Mouse (Mus musculus) limb, embryonic 15.5 days (tissue): ENCODE data around the gene Pygo2. TPM values are rescaled to one million over a fixed set of nuclear protein-coding genes. Genes with fewer than 3 reads are reported as not detected.
A peak's percentile ranks its signal among the peaks of the same experiment; 100 is the strongest.

Experiments used
- ATAC-seq: fragments of 200-750 bp; cut with Nextera tagmentation; 2 replicates; pipeline ENCODE4 v1.8.0; 2017; ENCODE audit warnings: low read depth, moderate TSS enrichment; ENCODE audit not compliant: insufficient number of reproducible peaks, low FRiP score, low TSS enrichment
- H3K27ac ChIP-seq: fragments of 300-500 bp; sonication (generic); 2 replicates; pipeline ENCODE4 v1.5.1; 2015; ENCODE audit warnings: moderate library complexity, mild to moderate bottlenecking, inconsistent platforms
- H3K27me3 ChIP-seq: fragments of 300-500 bp; sonication (generic); 2 replicates; pipeline ENCODE4 v1.6.1; 2015; ENCODE audit warnings: inconsistent platforms
- H3K36me3 ChIP-seq: fragments of 300-500 bp; sonication (generic); 2 replicates; pipeline ENCODE4 v1.6.1; 2015; ENCODE audit warnings: inconsistent platforms
- H3K4me1 ChIP-seq: fragments of 300-500 bp; sonication (generic); 2 replicates; pipeline ENCODE4 v1.6.1; 2015; ENCODE audit warnings: inconsistent platforms
- H3K4me2 ChIP-seq: fragments of 300-500 bp; sonication (generic); 2 replicates; pipeline ENCODE4 v1.6.1; 2015; ENCODE audit warnings: mild to moderate bottlenecking, inconsistent platforms
- H3K4me3 ChIP-seq: fragments of 300-500 bp; sonication (generic); 2 replicates; pipeline ENCODE4 v1.5.1; 2015; ENCODE audit warnings: mild to moderate bottlenecking, inconsistent platforms
- H3K9ac ChIP-seq: fragments of 300-500 bp; sonication (generic); 2 replicates; pipeline ENCODE4 v1.6.1; 2015; ENCODE audit warnings: inconsistent platforms
- H3K9me3 ChIP-seq: fragments of 300-500 bp; sonication (generic); 2 replicates; pipeline ENCODE4 v1.6.1; 2016; ENCODE audit warnings: inconsistent platforms
- WGBS: fragments of 180-500 bp; shearing (Covaris S2); methylation state at CpG from one replicate; pipeline ENCODE4 v1.1.7; 2015; 5-methylcytosine and 5-hydroxymethylcytosine counted together
- polyA plus RNA-seq: library from polyadenylated mRNA; unstranded; fragments of >200 nt; fragmentation: Nextera tagmentation; extraction: Ambion mirVana; gene quantifications from 2 replicates; pipeline ENCODE4 v1.2.1, GENCODE M21; 2015

Gene Pygo2
- polyA plus RNA-seq, 1 experiment from 2014 or later: 43.7 TPM

GRCm38 (mm10) chr3:89394894-89395256 is 35.1 kb upstream of the Pygo2 start:
- 2% methylated on average over 11 of the region's 12 CpGs for WGBS
- Histone ChIP-seq H3K9me3 (no peaks in the 10 kb centered on the region), H3K27ac (peak overlapping the region; percentile 92), H3K27me3 (0 out of 2 replicates have a peak, but pooled peaks cover 3% of the 10 kb centered on the region), H3K4me1 (peaks cover 66% of the 10 kb centered on the region), H3K4me2 (peak overlapping the region; percentile 98), H3K9ac (no peak overlapping the region), H3K36me3 (no peaks in the 10 kb centered on the region), H3K4me3 (peak overlapping the region; percentile 57)
- ATAC-seq: peak; percentile 9; the same call in 1 of the 2 replicates

- Histone ChIP-seq H3K4me2 (peak overlapping the region; percentile 98), H3K9ac (no peak overlapping the region), H3K27me3 (0 out of 2 replicates have a peak, but pooled peaks cover 3% of the 10 kb centered on the region), H3K4me1 (peaks cover 61% of the 10 kb centered on the region), H3K27ac (peak overlapping the region; percentile 92), H3K9me3 (no peaks in the 10 kb centered on the region), H3K4me3 (peak overlapping the region; percentile 57), H3K36me3 (no peaks in the 10 kb centered on the region)
- ATAC-seq: no peak
- 5% methylated on average over 10 of the region's 10 CpGs for WGBS
Observed at GRCm38 (mm10) chr3:89395419-89395805, 34.6 kb upstream of the Pygo2 start.

- peaks cover 55% of the 10 kb centered on the region for H3K4me1 ChIP-seq
- ATAC-seq: peak; percentile 7; the same call in 1 of the 2 replicates
- WGBS: under 1% methylated on average over 44 of the region's 44 CpGs
Observed at GRCm38 (mm10) chr3:89395806-89396653, 34.0 kb upstream of the Pygo2 start.

DNA sequence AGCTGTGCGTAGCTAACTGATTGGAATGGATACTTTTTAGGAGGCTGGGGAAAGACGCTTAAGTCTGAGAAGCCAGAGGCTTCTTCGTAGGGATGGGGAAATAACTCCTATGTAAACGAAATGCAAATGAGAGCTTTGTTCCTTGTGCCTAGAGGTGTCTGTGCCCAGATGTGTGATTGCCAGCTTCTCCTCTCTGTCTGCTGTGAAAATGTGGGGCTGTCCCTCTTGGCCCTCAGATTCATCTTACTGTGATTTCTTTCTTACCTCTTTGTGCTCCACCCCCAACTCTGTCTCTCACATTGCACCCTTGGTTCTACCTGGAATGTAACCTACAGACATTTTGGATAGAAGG is 33.4 kb upstream of the Pygo2 start:
- H3K27ac ChIP-seq: peak overlapping the region; percentile 92
- H3K36me3 ChIP-seq: peaks cover 2% of the 10 kb centered on the region; the same call in 1 of the 2 replicates
- H3K27me3 ChIP-seq: 0 out of 2 replicates have a peak, but pooled peaks cover 2% of the 10 kb centered on the region
- no peak for ATAC-seq
- peak overlapping the region; percentile 98 for H3K4me2 ChIP-seq
- WGBS: 0% methylated on average over 4 of the region's 4 CpGs
- H3K9ac ChIP-seq: peak overlapping the region; percentile 57
- peaks cover 49% of the 10 kb centered on the region for H3K4me1 ChIP-seq
- H3K9me3 ChIP-seq: no peaks in the 10 kb centered on the region
- H3K4me3 ChIP-seq: peak overlapping the region; percentile 57

More at GRCm38 (mm10) chr3:89395806-89396653, 34.0 kb upstream of the Pygo2 start:
- Histone ChIP-seq H3K9ac (peak overlapping the region; percentile 57), H3K36me3 (no peaks in the 10 kb centered on the region), H3K27ac (peak overlapping the region; percentile 92), H3K9me3 (no peaks in the 10 kb centered on the region), H3K27me3 (0 out of 2 replicates have a peak, but pooled peaks cover 3% of the 10 kb centered on the region), H3K4me3 (peak overlapping the region; percentile 57), H3K4me2 (peak overlapping the region; percentile 98)

- Histone ChIP-seq H3K9me3 (no peaks in the 10 kb centered on the region), H3K27me3 (no peaks in the 10 kb centered on the region), H3K27ac (no peak overlapping the region), H3K36me3 (peaks cover 43% of the 10 kb centered on the region), H3K4me3 (no peak overlapping the region), H3K4me2 (no peak overlapping the region), H3K9ac (no peak overlapping the region), H3K4me1 (peaks cover 7% of the 10 kb centered on the region)
- 86% methylated on average over 7 of the region's 7 CpGs for WGBS
- no peak for ATAC-seq
Observed at GRCm38 (mm10) chr3:89401329-89401728, 28.7 kb upstream of the Pygo2 start.

DNA sequence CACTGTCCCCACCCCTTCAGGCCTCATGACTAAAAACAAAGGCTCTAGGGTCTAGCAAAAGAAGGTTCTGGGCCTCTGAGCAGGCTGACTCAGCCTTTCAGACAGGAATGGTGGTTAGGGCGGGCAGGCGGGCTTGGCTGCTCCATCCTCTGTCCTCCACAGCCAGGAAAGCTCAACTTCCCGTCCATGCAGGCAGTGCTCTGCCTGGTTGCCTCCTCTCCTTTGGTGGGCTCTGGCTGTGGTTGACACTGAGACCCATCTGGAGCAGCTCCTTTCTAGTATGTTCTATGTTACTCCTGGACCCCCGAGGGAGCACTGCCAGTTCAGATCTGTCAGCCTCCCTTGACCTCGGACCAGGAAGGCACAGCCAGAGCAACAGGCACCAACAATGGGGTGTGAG is 27.3 kb upstream of the Pygo2 start, which contains the start of gene Lenep:
Gene Lenep (minus strand): TSS at position 101 of the 400 bp plus-strand sequence.
- WGBS: 82% methylated on average over 5 of the region's 5 CpGs
- Histone ChIP-seq H3K4me3 (no peak within 1 kb of the TSS), H3K36me3 (peaks cover 50% of the 10 kb centered on the region), H3K4me1 (no peaks in the 10 kb centered on the region), H3K4me2 (no peak within 1 kb of the TSS), H3K27me3 (no peaks in the 10 kb centered on the region), H3K27ac (no peak within 1 kb of the TSS), H3K9me3 (no peaks in the 10 kb centered on the region), H3K9ac (no peak within 1 kb of the TSS)
- ATAC-seq: no peak

GRCm38 (mm10) chr3:89406887-89407286 is 23.1 kb upstream of the Pygo2 start:
- Histone ChIP-seq H3K4me2 (no peak overlapping the region), H3K36me3 (peaks cover 55% of the 10 kb centered on the region), H3K4me1 (peaks cover 7% of the 10 kb centered on the region), H3K9me3 (no peaks in the 10 kb centered on the region), H3K4me3 (no peak overlapping the region), H3K27me3 (no peaks in the 10 kb centered on the region), H3K27ac (no peak overlapping the region), H3K9ac (no peak overlapping the region)
- WGBS: 84% methylated on average over 6 of the region's 6 CpGs
- ATAC-seq: no peak

- Histone ChIP-seq H3K9me3 (no peaks in the 10 kb centered on the region), H3K4me2 (no peak overlapping the region), H3K27ac (no peak overlapping the region), H3K9ac (no peak overlapping the region), H3K4me1 (peaks cover 7% of the 10 kb centered on the region), H3K4me3 (no peak overlapping the region), H3K36me3 (peaks cover 41% of the 10 kb centered on the region), H3K27me3 (no peaks in the 10 kb centered on the region)
- WGBS: 63% methylated on average over 16 of the region's 16 CpGs
- ATAC-seq: no peak
Observed at GRCm38 (mm10) chr3:89408448-89408847, 21.6 kb upstream of the Pygo2 start.

- Histone ChIP-seq H3K36me3 (peaks cover 38% of the 10 kb centered on the region), H3K4me3 (no peak overlapping the region), H3K9me3 (no peaks in the 10 kb centered on the region), H3K27me3 (no peaks in the 10 kb centered on the region), H3K4me2 (no peak overlapping the region), H3K27ac (no peak overlapping the region), H3K9ac (no peak overlapping the region), H3K4me1 (peaks cover 7% of the 10 kb centered on the region)
- ATAC-seq: no peak
- 93% methylated on average over 3 of the region's 3 CpGs for WGBS
Observed at GRCm38 (mm10) chr3:89409701-89410100, 20.3 kb upstream of the Pygo2 start.

DNA sequence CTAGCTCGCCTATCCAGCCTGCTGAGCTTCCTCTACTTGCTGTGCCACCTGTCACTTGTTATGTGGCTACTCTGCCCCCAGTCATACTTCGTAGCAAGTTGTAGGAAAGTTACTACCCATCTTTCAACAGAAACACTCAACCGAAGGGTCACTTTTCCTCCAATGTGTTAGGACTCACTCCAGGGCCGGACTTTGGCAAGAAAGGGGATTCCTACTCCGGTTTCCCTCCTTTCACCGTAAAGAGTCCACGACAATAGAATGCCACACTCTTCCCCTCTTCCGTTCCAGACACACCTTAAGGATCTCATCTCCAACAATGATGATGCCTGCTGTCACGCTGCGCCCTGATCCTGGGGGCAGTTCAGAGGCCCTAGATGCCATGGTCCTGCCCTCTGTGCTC is 19.1 kb upstream of the Pygo2 start:
- no peak overlapping the region for H3K27ac ChIP-seq
- peak overlapping the region; percentile 52 for H3K4me3 ChIP-seq
- H3K36me3 ChIP-seq: peaks cover 40% of the 10 kb centered on the region
- peak overlapping the region; percentile 56 for H3K4me2 ChIP-seq
- whole genome bisulfite sequencing: 81% methylated on average over 10 of the region's 10 CpGs
- no peak for ATAC-seq
- peaks cover 7% of the 10 kb centered on the region for H3K4me1 ChIP-seq
- H3K9ac ChIP-seq: peak overlapping the region; percentile 31; the same call in 1 of the 2 replicates
- no peaks in the 10 kb centered on the region for H3K27me3 ChIP-seq
- H3K9me3 ChIP-seq: no peaks in the 10 kb centered on the region

GRCm38 (mm10) chr3:89411490-89412393 is 18.3 kb upstream of the Pygo2 start, which contains the start of gene Flad1:
Gene Flad1 (minus strand): TSS chr3:89411870.
- peak within 1 kb of the TSS; percentile 56 for H3K4me2 ChIP-seq
- H3K27me3 ChIP-seq: no peaks in the 10 kb centered on the region
- H3K36me3 ChIP-seq: peaks cover 44% of the 10 kb centered on the region
- peak; percentile 98 for ATAC-seq
- H3K4me1 ChIP-seq: peaks cover 13% of the 10 kb centered on the region
- 7% methylated on average over 28 of the region's 28 CpGs for WGBS
- H3K4me3 ChIP-seq: peak within 1 kb of the TSS; percentile 52
- no peaks in the 10 kb centered on the region for H3K9me3 ChIP-seq
- H3K27ac ChIP-seq: peak within 1 kb of the TSS; percentile 55
- peak within 1 kb of the TSS; percentile 31; the same call in 1 of the 2 replicates for H3K9ac ChIP-seq
